Mouse (Mus musculus) brain, embryonic 14.5 days (tissue): ENCODE data around the gene Mov10l1. TPM values are rescaled to one million over a fixed set of nuclear protein-coding genes. Genes with fewer than 3 reads are reported as not detected.

Experiments
- DNase-seq: peaks from one replicate; pipeline ENCODE4 v3.0.0-alpha.2; 2011; ENCODE audit warnings: low read depth
- CTCF ChIP-seq: fragments of 200-500 bp; IDR thresholded peaks from 2 replicates; pipeline ENCODE4 v1.5.1; 2012; ENCODE audit warnings: inconsistent platforms, mild to moderate bottlenecking, moderate library complexity, borderline replicate concordance; ENCODE audit not compliant: insufficient read depth, insufficient read length; ENCODE audit errors: extremely low read depth
- POLR2A ChIP-seq: fragments of 200-500 bp; IDR thresholded peaks from 2 replicates; pipeline ENCODE4 v1.6.1; 2012; ENCODE audit warnings: mild to moderate bottlenecking, inconsistent platforms, borderline replicate concordance; ENCODE audit not compliant: poor library complexity, insufficient read depth, insufficient read length, severe bottlenecking; ENCODE audit errors: extremely low read depth
- polyA plus RNA-seq: library from polyadenylated mRNA; depleted of rRNA; stranded (reverse); fragments of >200 nt; gene quantifications from 2 replicates; pipeline ENCODE4 v1.2.3, GENCODE M21; 2012

Mov10l1 gene
- polyA plus RNA-seq, 1 experiment = not detected

- no peak for DNase-seq
Observed at GRCm38 (mm10) chr15:89020492-89020891, 37.8 kb downstream of the Mov10l1 start.

GRCm38 (mm10) chr15:89044381-89044780, 61.7 kb downstream of the Mov10l1 start:
- no peak for TF ChIP-seq CTCF
- no peak for TF ChIP-seq POLR2A
- no peak for DNase-seq

More at GRCm38 (mm10) chr15:89020492-89020891, 37.8 kb downstream of the Mov10l1 start:
- no peak for TF ChIP-seq CTCF
- TF ChIP-seq POLR2A = no peak

- no peak for DNase-seq
- TF ChIP-seq POLR2A = no peak
- TF ChIP-seq CTCF = no peak
Observed at GRCm38 (mm10) chr15:89046356-89046755, 63.6 kb downstream of the Mov10l1 start.

DNA sequence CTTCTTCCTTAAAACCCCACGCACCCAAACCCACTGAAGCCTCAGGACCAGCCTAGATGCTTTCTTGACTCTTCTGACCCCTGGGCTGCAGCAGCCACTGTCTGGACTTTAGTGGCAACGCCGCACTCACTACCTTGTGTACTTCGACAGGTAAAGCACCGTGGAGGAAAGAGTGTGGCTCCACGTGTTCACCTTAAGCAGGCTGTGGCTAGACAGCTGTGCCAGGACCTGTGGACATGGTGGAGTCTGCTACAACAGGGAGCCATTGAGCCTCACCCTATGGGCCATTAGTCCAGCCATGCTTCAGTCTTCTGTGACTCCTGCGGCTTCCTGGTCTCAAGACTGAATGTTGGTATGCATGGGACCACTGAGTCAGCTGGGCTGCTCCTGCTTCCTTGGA, 72.0 kb downstream of the Mov10l1 start:
- TF ChIP-seq CTCF (no peak), POLR2A (no peak)
- DNase-seq = no peak

GRCm38 (mm10) chr15:89058736-89059135, 76.0 kb downstream of the Mov10l1 start:
- no peak for TF ChIP-seq POLR2A
- TF ChIP-seq CTCF = no peak
- no peak for DNase-seq

GRCm38 (mm10) chr15:89059161-89059931, 76.6 kb downstream of the Mov10l1 start, which contains the start of gene Panx2:
Gene Panx2, plus strand, starts transcription at chr15:89059734.
- peak; percentile 53 for DNase-seq
- no peak for TF ChIP-seq CTCF
- TF ChIP-seq POLR2A = 0 out of 2 replicates have a peak, but pooled peaks have one; percentile 16

DNA sequence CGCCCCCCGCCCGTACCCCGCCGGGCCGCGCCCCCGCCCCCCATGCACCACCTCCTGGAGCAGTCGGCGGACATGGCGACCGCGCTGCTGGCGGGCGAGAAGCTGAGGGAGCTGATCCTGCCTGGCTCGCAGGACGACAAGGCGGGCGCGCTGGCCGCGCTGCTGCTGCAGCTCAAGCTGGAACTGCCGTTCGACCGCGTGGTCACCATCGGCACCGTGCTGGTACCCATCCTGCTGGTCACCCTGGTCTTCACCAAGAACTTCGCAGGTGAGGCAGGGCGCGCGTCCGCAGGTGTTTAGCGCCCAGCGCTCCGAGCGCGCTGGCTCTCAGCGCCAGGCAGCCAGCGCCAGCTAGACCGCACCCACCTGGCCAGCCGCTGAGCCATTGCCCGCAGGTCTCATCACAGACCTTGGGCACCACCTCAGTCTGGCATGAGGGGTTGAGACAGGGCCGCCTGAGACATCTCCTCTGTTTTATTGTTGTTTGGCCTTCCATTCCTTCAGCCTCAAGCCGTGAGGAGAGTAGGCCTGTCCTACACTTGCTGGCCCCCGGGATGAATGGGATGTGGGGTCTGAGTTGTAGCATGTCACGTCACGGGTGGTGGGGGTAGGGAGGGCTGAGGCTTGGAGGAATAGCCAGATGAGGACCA, 77.4 kb downstream of the Mov10l1 start:
- TF ChIP-seq CTCF (no peak), POLR2A (no peak)
- peak; percentile 64 for DNase-seq

DNA sequence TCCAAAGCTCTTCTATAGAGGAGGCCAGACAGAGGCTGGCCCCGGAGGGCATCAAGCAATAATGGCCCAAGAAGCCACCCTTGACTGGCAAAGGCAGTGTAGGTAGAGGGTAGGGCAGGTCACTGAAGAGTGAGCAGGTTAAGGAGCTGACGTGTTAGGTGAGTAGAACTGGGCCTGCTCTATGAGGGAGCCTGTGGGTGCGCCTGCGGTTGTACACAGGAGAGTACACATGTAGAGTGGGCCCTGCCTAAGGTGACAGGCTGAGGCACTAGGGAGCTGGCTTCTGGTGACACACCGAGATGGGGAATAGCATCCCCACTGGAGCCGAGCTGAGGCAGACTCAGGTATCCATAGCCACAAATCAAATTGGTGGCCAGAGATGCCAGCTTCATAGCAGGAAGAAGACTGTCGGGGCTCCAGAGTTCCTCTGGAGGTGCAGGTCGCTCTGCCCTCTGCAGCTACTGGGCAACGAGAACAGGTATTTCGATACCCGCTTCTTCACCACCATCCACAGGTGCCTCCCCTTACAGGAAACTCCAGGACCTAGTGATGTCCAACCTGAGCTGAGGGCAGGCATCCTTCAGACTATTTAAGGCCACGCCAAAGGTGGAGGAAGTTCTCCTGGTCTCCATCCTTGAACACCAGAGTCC, 78.2 kb downstream of the Mov10l1 start:
- no peak for DNase-seq
- no peak for TF ChIP-seq CTCF
- no peak for TF ChIP-seq POLR2A

- TF ChIP-seq POLR2A (no peak), CTCF (no peak)
- no peak for DNase-seq
Observed at GRCm38 (mm10) chr15:89061761-89062517, 79.2 kb downstream of the Mov10l1 start.

DNA sequence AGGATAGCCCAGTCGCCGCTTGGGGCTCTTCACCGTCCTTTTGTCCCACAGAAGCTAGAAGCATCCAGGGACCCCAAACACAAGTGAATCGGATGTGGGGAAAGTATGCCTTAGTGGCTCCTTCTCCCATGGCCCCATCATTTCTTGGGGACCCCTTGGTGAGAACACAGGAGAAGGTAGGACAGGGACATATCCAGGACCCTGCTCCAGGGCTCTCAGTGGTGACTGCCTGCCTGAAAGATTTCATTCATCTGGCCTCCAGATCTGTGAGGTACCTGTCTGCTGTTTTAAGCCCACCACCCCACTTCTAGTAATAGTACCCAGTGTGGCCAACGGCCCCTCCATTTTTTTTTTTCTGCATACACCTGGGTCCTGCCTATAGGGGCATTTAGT, 79.8 kb downstream of the Mov10l1 start:
- no peak for TF ChIP-seq POLR2A
- TF ChIP-seq CTCF = no peak
- DNase-seq = no peak

GRCm38 (mm10) chr15:89063001-89063400, 80.3 kb downstream of the Mov10l1 start:
- DNase-seq = no peak
- no peak for TF ChIP-seq CTCF
- no peak for TF ChIP-seq POLR2A
